Mouse (Mus musculus) layer of hippocampus, adult 2 months (tissue): Measurements from ENCODE around the gene Trpm4. TPM values are rescaled to one million over a fixed set of nuclear protein-coding genes. Genes with fewer than 3 reads are reported as not detected.
"Not testable (repeated sequence)": the region's sequence is repeated elsewhere in the genome, so short reads cannot be mapped to it uniquely, and the experiment has no call there.

Source experiments
- DNase-seq, 2 experiments: peaks; one replicate each; pipeline ENCODE4 v3.0.0; 2022; ENCODE audit warnings: low spot score in 2 of 2
- H3K27ac ChIP-seq: fragments of 200-600 bp; 2 replicates; pipeline ENCODE4 v1.8.1; 2022
- H3K4me3 ChIP-seq: fragments of 200-600 bp; 2 replicates; pipeline ENCODE4 v1.8.1; 2022; ENCODE audit warnings: mild to moderate bottlenecking
- CTCF ChIP-seq: fragments of 200-600 bp; conservative IDR thresholded peaks from 2 replicates; pipeline ENCODE4 v1.8.1; 2022; ENCODE audit warnings: antibody characterized with exemption, mild to moderate bottlenecking, moderate library complexity
- total RNA-seq, 2 experiments: library from RNA; stranded (reverse); gene quantifications; 2 replicates each; pipeline ENCODE4 v1.2.3; 2021

Trpm4 gene
- total RNA-seq, 2 experiments from 2014 or later: 12.8 to 16.5 TPM

DNA sequence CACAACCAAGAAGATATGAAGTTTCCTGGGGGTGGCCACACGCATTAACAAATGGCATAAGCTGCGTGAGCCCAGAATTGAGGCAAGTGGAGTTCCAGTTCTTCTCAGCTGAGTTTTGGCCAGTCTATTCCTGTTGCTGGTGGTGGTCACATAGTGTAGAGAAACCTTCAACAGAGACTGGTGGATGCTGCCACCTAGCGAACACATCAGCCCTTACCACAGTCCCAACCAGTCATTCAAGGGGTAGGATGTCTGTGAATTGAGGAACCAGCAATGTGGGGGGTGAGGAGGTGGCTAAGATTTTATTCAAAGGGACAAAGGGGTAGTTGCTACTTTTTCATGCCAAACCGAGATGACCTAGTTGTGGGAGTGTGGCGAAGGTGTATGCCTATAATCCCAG is 33.8 kb downstream of the Trpm4 start:
- Histone ChIP-seq H3K4me3 (no peak overlapping the region), H3K27ac (peak overlapping the region; percentile 53)
- peak; percentile 75 to 78 for DNase-seq
- peak; percentile 74 for TF ChIP-seq CTCF

DNA sequence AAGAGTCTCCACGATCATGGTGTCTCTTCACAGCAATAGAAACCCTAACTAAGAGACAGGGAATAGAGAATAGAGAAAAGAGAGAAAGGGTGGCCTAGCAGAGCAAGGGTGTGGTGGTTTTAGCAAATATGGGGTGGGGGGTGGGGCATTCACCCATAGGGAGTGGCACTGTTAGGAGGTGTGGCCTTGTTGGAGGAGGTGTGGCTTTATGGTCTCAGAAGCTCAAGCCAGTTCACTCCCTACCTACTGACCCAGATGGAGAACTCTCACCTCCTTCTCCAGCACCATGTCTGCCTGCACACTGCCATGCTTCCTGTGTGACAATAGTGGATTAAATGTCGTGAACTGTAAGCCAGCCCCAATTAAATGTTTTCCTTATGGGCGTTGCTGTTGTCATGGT is 36.0 kb downstream of the Trpm4 start:
- DNase-seq: no peak
- Histone ChIP-seq H3K27ac (no peak overlapping the region), H3K4me3 (no peak overlapping the region)
- TF ChIP-seq CTCF: no peak

DNA sequence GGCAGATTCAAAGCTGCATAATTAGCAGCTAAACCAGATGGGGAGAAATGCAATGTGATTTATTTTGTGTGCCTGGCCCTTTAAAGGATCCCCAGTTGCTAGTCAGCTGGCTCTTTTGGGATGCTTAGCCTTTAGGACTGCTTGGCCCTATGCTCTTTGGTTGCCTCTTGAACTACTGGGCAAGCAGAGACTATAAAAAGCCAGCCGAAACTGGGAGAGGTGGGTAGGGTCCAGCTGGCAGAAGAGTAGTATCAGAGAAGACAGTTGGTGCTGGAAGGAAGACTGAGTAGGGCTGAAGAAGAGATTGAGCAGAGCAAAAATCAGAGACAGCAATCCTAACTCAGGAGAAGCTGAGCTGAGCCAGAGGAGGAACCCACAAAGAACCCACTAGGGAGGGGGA is 37.0 kb downstream of the Trpm4 start:
- no peak for DNase-seq
- no peak overlapping the region for H3K27ac ChIP-seq
- no peak overlapping the region for H3K4me3 ChIP-seq
- TF ChIP-seq CTCF: no peak

DNA sequence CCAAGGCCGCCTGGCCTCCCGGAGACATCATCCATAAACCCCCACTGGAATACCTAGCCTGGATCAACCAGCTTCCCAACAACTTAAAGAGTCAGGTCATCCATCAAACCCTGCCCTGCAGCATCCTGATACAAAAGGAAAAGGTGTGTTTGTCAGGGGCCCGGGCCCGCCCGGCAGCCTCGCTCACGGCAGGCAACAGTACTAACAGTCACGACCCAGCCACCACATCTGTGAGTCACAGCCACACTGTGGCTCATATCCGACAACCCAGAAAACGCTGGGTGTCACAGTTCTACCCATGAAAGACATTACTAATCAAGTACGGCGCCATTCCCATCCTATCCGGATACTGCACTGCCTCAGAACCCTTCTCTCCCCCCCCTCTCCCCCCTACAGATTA is 47.1 kb downstream of the Trpm4 start:
- H3K4me3 ChIP-seq: no peak overlapping the region
- no peak overlapping the region for H3K27ac ChIP-seq
- DNase-seq: no peak
- no peak for TF ChIP-seq CTCF

DNA sequence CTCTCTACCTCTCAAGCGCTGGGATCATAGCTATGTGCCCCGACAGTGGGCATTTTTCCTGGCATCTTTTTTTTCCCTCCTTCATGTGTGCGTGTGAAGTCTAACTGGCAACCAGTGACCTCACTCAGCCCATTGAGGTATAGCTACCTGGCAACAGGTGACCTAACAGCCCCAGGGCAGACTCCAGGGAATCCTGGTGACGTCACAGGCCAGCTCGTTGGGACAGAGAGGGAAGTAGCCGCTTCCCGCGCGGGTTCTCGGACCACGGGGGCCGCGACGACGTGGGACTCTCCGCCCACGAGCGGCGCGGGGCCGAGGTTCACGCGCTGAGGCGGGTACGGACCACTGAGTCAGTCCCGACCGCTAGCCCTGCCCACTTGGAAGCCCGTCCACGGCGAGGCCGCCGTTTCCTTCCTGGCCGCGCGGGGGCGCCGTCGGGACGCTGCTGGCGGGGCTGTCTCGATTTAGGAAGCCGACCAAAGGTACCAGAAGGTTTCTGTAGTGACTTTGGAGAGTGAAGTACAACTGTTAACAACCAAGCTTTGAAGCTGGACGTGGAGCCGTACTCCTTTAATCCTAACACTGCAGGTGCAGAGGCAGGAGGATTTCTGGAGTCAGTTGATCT is 56.3 kb downstream of the Trpm4 start, which contains the start of gene Slc6a21:
Gene Slc6a21, plus strand, starts transcription at position 378 of the 625 bp plus-strand sequence.
- DNase-seq: peak; percentile 44 to 80
- TF ChIP-seq CTCF: peak; percentile 93
- peak within 1 kb of the TSS; percentile 56 for H3K4me3 ChIP-seq
- H3K27ac ChIP-seq: no peak within 1 kb of the TSS

DNA sequence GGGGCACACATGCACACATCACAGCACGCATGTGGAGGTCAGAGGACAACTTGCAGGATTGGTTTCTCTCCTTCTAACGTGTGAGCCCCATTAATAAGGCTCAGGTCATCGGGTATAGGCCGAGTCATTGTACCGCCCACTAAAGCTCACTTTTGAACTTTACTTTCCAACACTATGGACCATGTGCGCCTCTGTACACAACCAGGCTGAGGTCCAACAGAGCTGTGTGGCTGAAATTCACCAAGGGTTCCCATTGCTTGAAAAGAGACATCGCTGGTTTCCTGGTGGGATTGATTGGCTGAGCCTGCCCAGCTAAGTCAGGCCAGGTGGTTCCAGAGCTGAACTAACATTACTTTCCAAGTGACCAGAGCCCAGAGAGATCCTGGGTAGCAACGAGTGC is 59.9 kb downstream of the Trpm4 start:
- no peak overlapping the region for H3K27ac ChIP-seq
- DNase-seq: no peak
- no peak overlapping the region for H3K4me3 ChIP-seq
- no peak for TF ChIP-seq CTCF

DNA sequence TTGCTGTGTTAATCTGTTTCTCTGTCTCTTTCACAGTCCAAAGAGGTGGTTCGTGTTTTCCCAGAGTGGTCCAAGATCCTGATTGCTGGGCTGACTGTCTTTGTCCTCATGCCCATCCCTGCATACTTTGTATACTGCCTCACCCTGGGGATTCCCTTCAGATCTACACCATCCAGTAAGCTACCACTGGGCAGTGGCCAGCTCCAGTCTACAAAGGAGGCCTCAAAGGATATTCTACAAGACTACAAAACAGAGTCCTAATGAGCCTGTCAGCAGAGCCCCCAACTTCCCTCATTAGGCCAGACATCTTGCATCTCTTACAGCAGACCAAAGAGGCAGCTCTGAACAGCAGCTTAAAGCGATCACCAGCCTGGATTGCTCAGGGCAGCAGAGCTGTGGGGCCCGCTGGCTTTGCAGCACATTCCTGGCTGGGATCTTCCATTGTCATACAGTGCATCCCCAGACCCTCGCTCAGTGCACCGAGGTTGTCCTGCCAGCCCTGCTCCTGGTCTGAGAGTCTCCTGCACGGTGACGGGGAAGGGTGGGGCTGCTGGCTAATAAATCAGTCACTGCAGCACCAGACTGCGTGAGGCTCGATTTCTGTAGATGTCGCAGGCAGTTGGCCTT is 60.7 kb downstream of the Trpm4 start:
- no peak for TF ChIP-seq CTCF
- DNase-seq: no peak
- Histone ChIP-seq H3K4me3 (no peak overlapping the region), H3K27ac (no peak overlapping the region)

DNA sequence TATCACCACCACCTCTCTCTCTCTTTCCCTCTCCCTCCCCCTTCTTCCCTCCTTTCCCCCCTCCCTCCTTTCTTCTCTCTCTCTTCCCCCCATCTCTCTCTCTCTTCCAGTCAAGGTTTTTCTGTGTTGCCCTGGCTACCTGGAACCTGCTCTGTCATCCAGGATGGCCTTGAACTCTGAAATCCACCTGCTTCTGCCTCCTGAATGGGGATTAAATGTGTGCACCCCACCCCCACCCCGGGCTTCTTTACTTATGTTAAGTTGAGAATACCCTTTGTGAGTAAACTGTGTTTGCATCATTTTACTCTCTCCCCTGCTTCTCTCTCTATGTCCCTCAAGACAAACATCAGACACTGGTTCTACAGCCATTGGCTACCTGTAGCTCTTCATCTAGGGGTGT is 68.1 kb downstream of the Trpm4 start:
- no peak for DNase-seq
- TF ChIP-seq CTCF: no peak
- H3K27ac ChIP-seq: no peak overlapping the region

DNA sequence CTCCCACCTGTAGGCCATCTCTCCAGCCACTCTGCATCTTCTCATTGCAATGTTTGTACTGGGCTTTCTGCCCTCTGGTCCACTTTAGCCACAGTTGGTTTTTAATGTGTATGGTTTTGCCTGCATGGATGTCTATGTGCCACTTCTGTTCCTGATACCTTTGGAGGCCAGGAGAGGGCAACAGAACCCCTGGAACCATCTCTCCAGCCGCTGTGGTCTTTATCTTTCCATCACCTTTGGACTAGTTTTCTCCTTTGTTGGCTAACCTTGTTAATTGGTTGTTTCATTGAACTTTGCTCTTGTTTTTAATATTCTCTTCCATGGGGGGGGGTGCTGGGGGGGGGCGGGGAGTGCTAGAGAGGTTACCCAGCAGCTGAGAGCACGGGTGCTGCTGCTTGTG is 69.2 kb downstream of the Trpm4 start:
- Histone ChIP-seq H3K27ac (no peak overlapping the region), H3K4me3 (no peak overlapping the region)
- DNase-seq: no peak
- TF ChIP-seq CTCF: peak; percentile 27

More for the DNA sequence above, 68.1 kb downstream of the Trpm4 start:
- no peak overlapping the region for H3K4me3 ChIP-seq

DNA sequence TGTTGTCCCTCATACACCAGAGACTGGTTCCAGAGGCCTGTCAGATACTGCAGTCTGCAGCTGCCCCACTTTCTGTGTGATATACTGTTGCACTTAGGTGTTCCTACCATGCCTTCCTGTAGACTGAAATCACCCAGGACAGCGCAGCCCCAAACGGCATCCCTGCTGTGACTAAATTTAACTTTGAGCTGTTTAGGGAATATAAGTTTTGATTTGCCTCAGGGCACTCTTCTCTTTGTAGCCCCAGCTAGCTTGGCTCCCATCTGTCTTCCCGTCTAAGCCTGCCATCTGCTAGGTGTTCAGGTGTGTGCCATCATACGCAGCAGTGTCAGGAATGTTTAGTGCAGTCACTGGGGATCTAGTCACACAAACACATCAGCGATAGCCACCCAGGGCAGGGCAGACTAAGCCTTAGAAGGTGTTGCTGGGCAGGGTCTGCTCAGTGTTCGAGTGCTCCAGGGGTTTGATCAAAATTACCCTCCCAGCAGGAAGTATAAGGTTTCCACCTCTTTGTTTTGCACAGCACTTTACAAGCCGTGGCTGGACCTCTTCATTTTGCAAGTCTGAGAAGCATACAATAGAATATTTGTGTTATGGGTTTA is 70.5 kb downstream of the Trpm4 start:
- no peak for DNase-seq
- TF ChIP-seq CTCF: no peak
- Histone ChIP-seq H3K27ac (no peak overlapping the region), H3K4me3 (no peak overlapping the region)

DNA sequence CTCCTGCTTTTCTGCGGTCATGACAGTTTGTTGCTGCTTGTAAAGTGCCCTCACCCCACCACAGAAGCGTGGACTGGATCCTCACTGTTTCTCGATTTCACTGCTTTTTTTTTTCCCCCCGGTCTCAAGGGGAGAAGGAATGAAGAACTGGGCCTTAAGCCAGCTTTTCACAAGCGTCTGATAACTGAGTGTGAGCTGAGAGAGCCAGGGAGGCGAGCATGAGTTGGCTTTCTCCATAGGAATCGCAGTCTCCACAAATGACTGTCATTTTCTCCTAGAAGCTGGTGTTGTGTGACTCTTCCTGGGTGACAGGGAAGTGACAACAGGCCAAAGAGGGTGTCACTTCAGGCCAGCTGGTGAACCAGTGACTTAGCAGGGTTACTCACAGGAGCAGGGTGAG is 71.3 kb downstream of the Trpm4 start:
- Histone ChIP-seq H3K27ac (no peak overlapping the region), H3K4me3 (no peak overlapping the region)
- no peak for TF ChIP-seq CTCF
- no peak for DNase-seq

DNA sequence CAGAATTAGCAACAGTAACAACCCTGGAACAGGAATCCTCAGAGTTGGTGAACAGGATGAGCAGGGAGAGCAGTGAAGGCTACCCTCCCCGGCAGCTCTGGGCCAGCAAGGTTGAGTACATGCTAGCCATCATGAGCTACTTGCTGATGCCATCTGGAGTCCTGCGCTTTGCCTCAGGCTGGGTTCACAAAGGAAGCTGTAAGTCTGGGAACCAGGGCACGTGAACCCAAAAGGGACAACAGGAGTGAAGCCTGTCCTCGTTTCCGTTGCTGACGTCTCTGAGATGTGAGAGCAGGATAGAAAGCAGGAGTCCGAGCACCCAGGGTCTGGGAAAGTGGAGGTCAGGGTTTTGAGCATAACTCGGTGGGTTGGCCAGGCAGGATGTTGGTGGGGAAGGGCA is 74.3 kb downstream of the Trpm4 start:
- TF ChIP-seq CTCF: no peak
- Histone ChIP-seq H3K4me3 (no peak overlapping the region), H3K27ac (no peak overlapping the region)
- no peak for DNase-seq

DNA sequence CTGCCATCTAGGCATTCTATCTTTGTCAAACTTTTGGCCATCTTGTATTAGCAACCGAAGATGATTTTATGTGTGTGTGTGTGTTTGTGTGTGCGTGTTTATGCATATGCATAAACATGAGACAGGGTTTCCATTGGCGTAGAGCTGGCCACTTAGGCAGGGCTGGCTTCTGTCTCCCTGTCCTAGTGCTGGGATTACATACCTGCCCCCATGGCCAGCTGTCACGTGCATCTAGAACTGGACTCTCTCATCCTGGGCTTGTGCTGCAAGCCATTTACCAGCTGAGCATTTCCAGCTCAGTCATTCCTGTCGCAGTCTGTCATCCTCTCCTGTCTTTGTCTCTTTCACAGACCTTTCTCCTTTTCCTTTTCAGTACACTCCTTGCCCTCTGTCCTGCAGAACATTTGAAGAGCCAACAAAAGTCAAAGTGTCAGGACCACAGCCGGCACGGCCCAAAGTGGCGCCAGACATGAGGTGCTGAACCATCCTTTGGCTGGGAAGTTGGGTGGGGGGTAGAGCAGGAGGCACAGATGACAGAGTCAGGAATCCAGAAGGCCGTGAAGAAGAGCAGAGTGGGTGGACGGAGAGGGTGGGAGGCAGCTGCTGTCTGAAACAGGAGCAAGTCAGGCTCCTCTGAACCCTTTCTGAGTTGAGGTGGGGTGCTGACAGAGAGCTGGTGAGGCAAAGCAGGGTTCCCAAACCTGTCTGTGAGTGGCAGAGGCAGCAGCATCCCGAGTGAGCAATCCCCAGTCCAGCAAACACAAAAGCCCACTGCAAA is 76.3 kb downstream of the Trpm4 start:
- H3K27ac ChIP-seq: peak overlapping the region; percentile 79
- H3K4me3 ChIP-seq: no peak overlapping the region
- no peak for TF ChIP-seq CTCF
- peak in 1 of 2 experiments; percentile 56 for DNase-seq

DNA sequence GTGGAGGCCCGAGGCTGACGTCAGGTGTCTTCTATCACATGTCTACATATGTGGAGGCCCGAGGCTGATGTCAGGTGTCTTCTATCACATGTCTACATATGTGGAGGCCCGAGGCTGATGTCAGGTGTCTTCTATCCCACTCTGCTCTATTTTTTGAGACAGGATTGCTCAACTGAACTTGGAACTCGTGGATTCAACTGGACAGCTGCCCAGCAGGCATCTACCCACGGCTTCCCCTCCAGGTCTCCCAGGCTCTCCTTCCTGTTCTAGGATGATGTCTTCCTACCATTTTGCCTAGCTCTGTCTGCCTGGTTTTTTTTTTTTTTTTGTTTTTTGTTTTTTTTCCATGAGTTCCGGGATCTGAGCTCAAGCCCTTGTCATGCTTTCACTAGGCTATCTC is 77.8 kb downstream of the Trpm4 start:
- H3K27ac ChIP-seq, DNase-seq, H3K4me3 ChIP-seq: not testable (repeated sequence)
